Mouse (Mus musculus) heart, postnatal 0 days (tissue): ENCODE measurements at regions not wholly inside any gene's neighbourhood (a gene's known extent, or its start where the extent isn't known, plus 50 kb on each side); places are given as distances from the start of the nearest gene placed in this dataset.

Experiments used
- ATAC-seq: fragments of 200-750 bp; cut with Nextera tagmentation; 2 replicates; pipeline ENCODE4 v1.8.0; 2017; ENCODE audit warnings: low read depth, moderate number of reproducible peaks, moderate library complexity; ENCODE audit not compliant: insufficient read depth
- DNase-seq: peaks from one replicate; pipeline ENCODE4 v3.0.0-alpha.2; 2016; ENCODE audit warnings: low spot score
- H3K27ac ChIP-seq: fragments of 300-500 bp; sonication (generic); 2 replicates; pipeline ENCODE4 v1.5.1; 2014; ENCODE audit warnings: low read depth, mild to moderate bottlenecking
- H3K27me3 ChIP-seq: fragments of 300-500 bp; sonication (generic); 2 replicates; pipeline ENCODE4 v1.6.1; 2014; ENCODE audit warnings: low read length, mixed read lengths; ENCODE audit not compliant: control insufficient read depth, insufficient read depth
- H3K36me3 ChIP-seq: fragments of 300-500 bp; sonication (generic); replicated peaks from 2 replicates; pipeline ENCODE4 v1.6.1; 2014; ENCODE audit warnings: low read length, mixed read lengths; ENCODE audit not compliant: control insufficient read depth, insufficient read depth
- H3K4me1 ChIP-seq: fragments of 300-500 bp; sonication (generic); 2 replicates; pipeline ENCODE4 v1.6.1; 2014; ENCODE audit warnings: antibody characterized with exemption; ENCODE audit not compliant: control insufficient read depth, insufficient read depth
- H3K4me2 ChIP-seq: fragments of 300-500 bp; sonication (generic); 2 replicates; pipeline ENCODE4 v1.6.1; 2014; ENCODE audit warnings: low read depth, mild to moderate bottlenecking, low read length, moderate library complexity
- H3K4me3 ChIP-seq: fragments of 300-500 bp; sonication (generic); 2 replicates; pipeline ENCODE4 v1.5.1; 2014; ENCODE audit warnings: low read depth, low read length
- H3K9ac ChIP-seq: fragments of 300-500 bp; sonication (generic); replicated peaks from 2 replicates; pipeline ENCODE4 v1.6.1; 2014; ENCODE audit warnings: low read depth, low read length, mixed read lengths
- H3K9me3 ChIP-seq: fragments of 300-500 bp; sonication (generic); replicated peaks from 2 replicates; pipeline ENCODE4 v1.6.1; 2016; ENCODE audit warnings: low read length; ENCODE audit not compliant: control insufficient read depth
- CTCF ChIP-seq: IDR thresholded peaks from 2 replicates; pipeline ENCODE4 v1.5.1; 2016; ENCODE audit warnings: antibody characterized with exemption, control low read depth, low read depth
- EP300 ChIP-seq: IDR thresholded peaks from 2 replicates; pipeline ENCODE4 v1.6.1; 2016; ENCODE audit warnings: antibody characterized with exemption, low read depth
- WGBS: fragments of 180-500 bp; shearing (Covaris S2); extraction: QIAGEN DNeasy Blood & Tissue Kit; methylation state at CpG from one replicate; pipeline ENCODE4 v1.1.7; 2014; 5-methylcytosine and 5-hydroxymethylcytosine counted together

DNA sequence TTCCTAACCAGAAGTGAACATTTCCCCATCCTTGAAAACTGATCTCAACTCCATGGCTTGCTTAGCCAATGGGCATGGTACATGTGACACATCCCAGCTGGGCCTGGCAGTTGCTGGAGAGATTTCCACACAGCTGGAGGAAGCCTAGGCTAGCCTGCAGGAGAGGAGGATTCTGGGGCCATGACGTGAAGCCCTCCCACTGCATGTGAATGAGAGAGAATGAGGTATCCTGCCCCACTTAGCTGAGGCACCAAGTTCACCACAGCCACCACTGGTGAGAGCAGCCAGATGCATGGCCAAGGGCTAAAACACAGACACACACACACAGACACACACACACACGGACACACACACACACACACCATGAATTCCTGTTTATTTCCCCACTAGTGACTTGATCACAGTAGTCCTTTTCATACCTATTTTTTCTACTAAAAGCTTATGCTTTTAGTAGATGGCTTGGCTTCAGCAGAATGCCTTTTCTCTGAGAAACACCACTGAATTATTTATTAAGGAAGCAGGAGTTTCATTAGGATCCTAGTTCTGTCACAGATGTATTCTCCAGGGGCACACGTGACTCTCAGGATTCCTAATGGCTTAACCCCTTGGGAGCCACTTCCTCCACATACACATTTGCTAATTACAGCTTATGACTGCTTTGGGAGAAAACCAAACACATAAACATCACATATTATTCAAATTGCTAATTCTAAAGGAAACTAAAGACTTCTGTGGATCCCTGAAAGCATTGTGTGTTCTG lies 196.1 kb upstream of the Tcf21 start:
- no peaks in the 10 kb centered on the region for H3K27me3 ChIP-seq
- H3K9ac ChIP-seq: no peak overlapping the region
- TF ChIP-seq EP300 (no peak), CTCF (no peak)
- no peak overlapping the region for H3K4me3 ChIP-seq
- H3K4me1 ChIP-seq: no peaks in the 10 kb centered on the region
- ATAC-seq (0 out of 2 replicates have a peak, but pooled peaks have one; percentile 14), DNase-seq (no peak)
- H3K4me2 ChIP-seq: no peak overlapping the region
- 35% methylated on average over 3 of the region's 3 CpGs for WGBS
- no peaks in the 10 kb centered on the region for H3K9me3 ChIP-seq
- H3K36me3 ChIP-seq: no peaks in the 10 kb centered on the region
- H3K27ac ChIP-seq: no peak overlapping the region

- ATAC-seq: no peak
- no peak overlapping the region for H3K27ac ChIP-seq
- no peak overlapping the region for H3K4me3 ChIP-seq
- DNase-seq: no peak
- no peak overlapping the region for H3K9ac ChIP-seq
- no peak overlapping the region for H3K4me2 ChIP-seq
- TF ChIP-seq CTCF (no peak), EP300 (no peak)
- no peaks in the 10 kb centered on the region for H3K9me3 ChIP-seq
- no peaks in the 10 kb centered on the region for H3K36me3 ChIP-seq
- WGBS: 75% methylated on average over 4 of the region's 4 CpGs
- H3K4me1 ChIP-seq: no peaks in the 10 kb centered on the region
- H3K27me3 ChIP-seq: no peaks in the 10 kb centered on the region
Measured at GRCm38 (mm10) chr10:23010715-23011114, 190.7 kb upstream of the Tcf21 start.

GRCm38 (mm10) chr10:23010201-23010600 lies 190.2 kb upstream of the Tcf21 start:
- no peaks in the 10 kb centered on the region for H3K36me3 ChIP-seq
- no peak overlapping the region for H3K9ac ChIP-seq
- ATAC-seq (no peak), DNase-seq (no peak)
- 46% methylated on average over 2 of the region's 2 CpGs for WGBS
- TF ChIP-seq CTCF: no peak
- no peak for TF ChIP-seq EP300
- H3K4me3 ChIP-seq: no peak overlapping the region
- no peaks in the 10 kb centered on the region for H3K27me3 ChIP-seq
- no peak overlapping the region for H3K4me2 ChIP-seq
- H3K27ac ChIP-seq: no peak overlapping the region
- H3K4me1 ChIP-seq: no peaks in the 10 kb centered on the region
- H3K9me3 ChIP-seq: no peaks in the 10 kb centered on the region

GRCm38 (mm10) chr10:23004768-23005167 lies 184.8 kb upstream of the Tcf21 start:
- no peak overlapping the region for H3K9ac ChIP-seq
- H3K4me3 ChIP-seq: no peak overlapping the region
- H3K27me3 ChIP-seq: no peaks in the 10 kb centered on the region
- DNase-seq: no peak
- TF ChIP-seq CTCF (no peak), EP300 (no peak)
- H3K4me2 ChIP-seq: no peak overlapping the region
- 70% methylated on average over 1 of the region's 1 CpGs for WGBS
- no peak for ATAC-seq
- H3K27ac ChIP-seq: no peak overlapping the region
- no peaks in the 10 kb centered on the region for H3K4me1 ChIP-seq
- no peaks in the 10 kb centered on the region for H3K36me3 ChIP-seq
- H3K9me3 ChIP-seq: no peaks in the 10 kb centered on the region

- H3K27ac ChIP-seq: no peak overlapping the region
- TF ChIP-seq EP300 (no peak), CTCF (no peak)
- H3K4me3 ChIP-seq: no peak overlapping the region
- no peak overlapping the region for H3K4me2 ChIP-seq
- no peaks in the 10 kb centered on the region for H3K4me1 ChIP-seq
- H3K9ac ChIP-seq: no peak overlapping the region
- DNase-seq (no peak), ATAC-seq (no peak)
- no peaks in the 10 kb centered on the region for H3K36me3 ChIP-seq
- H3K27me3 ChIP-seq: no peaks in the 10 kb centered on the region
- no peaks in the 10 kb centered on the region for H3K9me3 ChIP-seq
Measured at GRCm38 (mm10) chr10:23003686-23004085, 183.7 kb upstream of the Tcf21 start.

GRCm38 (mm10) chr10:22998561-22998960 lies 178.6 kb upstream of the Tcf21 start:
- H3K9ac ChIP-seq: no peak overlapping the region
- H3K9me3 ChIP-seq: no peaks in the 10 kb centered on the region
- H3K27me3 ChIP-seq: no peaks in the 10 kb centered on the region
- no peaks in the 10 kb centered on the region for H3K4me1 ChIP-seq
- WGBS: 56% methylated on average over 2 of the region's 2 CpGs
- no peak for ATAC-seq
- no peaks in the 10 kb centered on the region for H3K36me3 ChIP-seq
- DNase-seq: no peak
- no peak overlapping the region for H3K4me3 ChIP-seq
- no peak overlapping the region for H3K4me2 ChIP-seq
- no peak overlapping the region for H3K27ac ChIP-seq
- TF ChIP-seq CTCF (no peak), EP300 (no peak)
